Mouse (Mus musculus): ENCODE results near the gene Clns1a. TPM values are rescaled to one million over a fixed set of nuclear protein-coding genes. Genes with fewer than 3 reads are reported as not detected.

The Clns1a gene
- 10 to 100 TPM; 91.0 to 94.3 TPM for total RNA-seq (2021)
- long read RNA-seq, experiment 1, transcript Clns1a-203 (1 exons, 3,002 nt), result minor isoform, 22 of 77 reads
- long read RNA-seq, experiment 1, transcript Clns1a-201 (7 exons, 1,504 nt), result major isoform, 52 of 77 reads
- long read RNA-seq, experiment 1, partial matches to known transcripts, result 1 of 77 reads
- long read RNA-seq, experiment 1, other reads (novel, unspliced or antisense), result 2 of 77 reads
- long read RNA-seq, experiment 2, transcript Clns1a-203 (1 exons, 3,002 nt), result minor isoform, 27 of 118 reads
- long read RNA-seq, experiment 2, transcript Clns1a-201 (7 exons, 1,504 nt), result major isoform, 85 of 118 reads
- long read RNA-seq, experiment 2, partial matches to known transcripts, result 2 of 118 reads
- long read RNA-seq, experiment 2, other reads (novel, unspliced or antisense), result 4 of 118 reads

DNA sequence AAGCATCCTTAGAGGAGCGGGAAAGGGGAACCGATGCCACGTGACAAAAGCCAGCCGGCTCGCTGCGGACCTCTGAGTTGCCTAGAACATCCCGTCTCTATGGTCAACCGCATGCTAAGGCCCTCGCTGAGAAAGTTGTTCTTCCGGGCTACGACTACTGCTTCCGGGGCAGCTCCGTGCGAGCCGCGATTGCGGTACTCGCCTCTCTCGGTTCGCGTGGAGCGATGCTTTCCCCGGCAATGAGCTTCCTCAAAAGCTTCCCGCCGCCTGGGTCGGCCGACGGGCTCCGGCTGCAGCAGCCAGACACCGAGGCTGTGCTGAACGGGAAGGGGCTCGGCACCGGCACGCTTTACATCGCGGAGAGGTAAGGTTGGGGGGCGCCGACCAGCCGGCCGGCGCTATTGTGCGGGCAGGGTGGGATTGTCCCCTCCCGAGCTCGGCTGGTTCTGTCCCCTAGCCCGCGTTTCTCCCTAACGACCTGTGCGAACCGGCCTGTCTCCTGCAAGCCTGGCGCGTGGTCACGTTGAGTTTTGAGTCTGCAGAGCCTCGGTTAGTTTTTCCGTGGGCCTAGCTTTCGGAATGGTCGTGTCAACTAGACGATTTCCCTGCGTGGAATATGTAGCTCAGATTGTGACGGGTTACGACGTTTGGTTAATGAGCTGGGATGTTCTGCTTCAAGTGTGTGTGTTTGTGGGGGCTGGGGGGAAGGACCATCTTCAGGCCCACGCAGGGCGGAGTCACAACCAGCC lies at the start of gene Clns1a:
Gene Clns1a, plus strand, starts transcription at position 129 of the 749 bp plus-strand sequence.
- Histone ChIP-seq H3K4me3 (peak within 1 kb of the TSS; percentile 100), H3K27ac (peak within 1 kb of the TSS; percentile 91)
- DNase-seq (ENCODE audit: low spot score in 2 of 2), result peak; percentile 93
- TF ChIP-seq CTCF (conservative IDR thresholded peaks at IDR 0.05), result no peak

DNA sequence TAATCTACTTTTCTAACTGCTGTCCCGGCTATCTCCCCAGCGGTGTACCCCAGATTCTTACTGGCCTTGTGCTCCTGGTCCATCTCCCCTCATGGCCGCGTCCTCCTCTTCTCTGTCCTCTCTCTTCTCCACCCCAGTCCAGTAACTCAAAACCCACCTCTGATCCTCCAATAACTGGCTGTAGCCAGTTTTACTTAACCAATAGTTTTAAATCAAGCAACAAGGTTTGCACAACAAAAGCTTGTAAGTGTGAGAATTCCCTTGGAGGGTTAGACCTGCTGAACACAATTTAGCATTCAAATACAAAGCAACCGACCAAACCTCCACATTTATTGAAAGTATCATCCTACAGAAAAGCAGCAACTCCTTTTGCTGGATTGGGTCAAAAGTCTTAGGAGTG lies 48.8 kb upstream of the Clns1a start:
- Histone ChIP-seq H3K4me3 (no peak overlapping the region), H3K27ac (no peak overlapping the region)
- no peak for DNase-seq (ENCODE audit: low spot score in 2 of 2)
- TF ChIP-seq CTCF (conservative IDR thresholded peaks at IDR 0.05), result no peak

DNA sequence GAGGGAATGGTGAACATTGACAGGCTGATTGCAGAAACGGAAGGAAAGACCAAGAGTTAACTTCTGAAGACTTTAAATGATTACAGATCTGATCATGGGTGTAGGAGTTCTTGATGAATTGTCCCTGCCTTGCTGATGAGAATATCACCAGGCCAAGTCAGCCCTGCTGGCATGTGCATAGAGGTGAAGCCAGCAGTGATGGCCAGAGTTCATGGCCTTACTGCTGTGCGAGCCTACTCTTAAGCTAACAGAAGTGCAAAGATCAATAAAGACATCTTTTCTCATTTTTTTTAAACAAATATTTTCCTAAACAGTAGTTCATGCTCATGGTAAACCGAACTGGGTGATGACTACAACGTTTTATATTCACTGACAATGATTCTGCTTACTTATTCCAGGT lies 45.7 kb upstream of the Clns1a start:
- Histone ChIP-seq H3K27ac (no peak overlapping the region), H3K4me3 (no peak overlapping the region)
- DNase-seq (ENCODE audit: low spot score in 2 of 2), result no peak
- no peak for TF ChIP-seq CTCF (conservative IDR thresholded peaks at IDR 0.05)

DNA sequence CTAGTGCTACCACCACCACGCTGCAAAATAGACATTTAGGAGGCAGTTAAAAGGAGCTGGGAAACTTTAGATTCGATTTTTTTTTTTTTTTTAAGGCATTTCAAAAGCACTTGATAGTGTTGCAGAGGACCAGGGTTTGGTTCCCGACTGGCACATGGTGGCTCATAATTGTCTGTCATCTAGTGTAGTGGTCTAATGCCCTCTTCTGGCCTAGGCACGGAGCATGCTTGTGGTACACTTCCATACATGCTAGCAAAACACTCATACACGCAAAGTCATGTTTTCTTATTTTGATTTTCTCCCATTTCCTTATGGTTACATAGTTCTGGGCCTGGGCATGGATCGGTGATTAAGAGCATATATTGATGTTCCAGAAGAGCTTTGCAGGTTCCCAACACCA lies 40.3 kb upstream of the Clns1a start:
- H3K4me3 ChIP-seq, result no peak overlapping the region
- no peak overlapping the region for H3K27ac ChIP-seq
- DNase-seq (ENCODE audit: low spot score in 2 of 2), result no peak
- TF ChIP-seq CTCF (conservative IDR thresholded peaks at IDR 0.05), result peak; percentile 31; the same call in 1 of the 2 replicates

DNA sequence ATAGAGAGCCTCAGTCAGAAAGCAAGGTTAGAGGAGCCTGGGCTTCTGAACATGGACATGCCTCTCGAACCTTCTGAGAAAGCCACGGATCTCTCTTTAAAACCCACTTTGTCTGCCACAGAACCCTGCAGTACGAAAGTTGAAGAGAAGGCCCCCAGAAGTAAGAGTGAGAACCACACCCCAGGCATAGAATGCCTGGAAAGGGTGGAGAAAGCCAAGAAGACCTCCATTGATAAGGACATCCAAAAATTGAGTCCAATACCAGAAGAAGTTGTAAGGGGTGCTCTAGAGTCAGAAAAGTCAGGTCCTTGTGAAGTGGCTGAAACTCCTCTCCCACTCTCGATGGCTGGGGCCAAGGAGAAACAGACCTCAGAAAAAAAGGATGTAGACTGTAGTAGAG lies 34.8 kb upstream of the Clns1a start:
- Histone ChIP-seq H3K27ac (no peak overlapping the region), H3K4me3 (no peak overlapping the region)
- no peak for TF ChIP-seq CTCF (conservative IDR thresholded peaks at IDR 0.05)
- no peak for DNase-seq (ENCODE audit: low spot score in 2 of 2)

DNA sequence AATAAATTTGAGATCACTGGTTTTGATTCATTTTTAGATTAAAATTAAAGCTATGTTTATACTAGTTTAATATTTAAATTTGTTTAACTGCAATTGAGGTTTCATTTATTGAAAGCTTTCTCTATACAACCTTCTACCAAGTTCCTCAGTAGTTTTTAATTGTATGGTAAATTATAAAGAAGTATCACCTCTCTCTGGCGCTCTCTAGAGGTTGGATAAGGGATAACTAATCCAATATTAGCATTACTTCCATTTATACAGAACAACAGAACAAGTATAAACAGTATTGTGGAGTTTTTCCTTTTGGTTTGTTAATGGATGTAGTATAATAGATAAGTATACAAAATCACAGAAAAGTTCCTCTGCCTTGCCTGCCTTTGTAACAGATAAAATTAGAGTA lies 17.2 kb upstream of the Clns1a start:
- H3K27ac ChIP-seq, result no peak overlapping the region
- peak; percentile 90 for TF ChIP-seq CTCF (conservative IDR thresholded peaks at IDR 0.05)
- H3K4me3 ChIP-seq, result no peak overlapping the region
- DNase-seq (ENCODE audit: low spot score in 2 of 2), result no peak

DNA sequence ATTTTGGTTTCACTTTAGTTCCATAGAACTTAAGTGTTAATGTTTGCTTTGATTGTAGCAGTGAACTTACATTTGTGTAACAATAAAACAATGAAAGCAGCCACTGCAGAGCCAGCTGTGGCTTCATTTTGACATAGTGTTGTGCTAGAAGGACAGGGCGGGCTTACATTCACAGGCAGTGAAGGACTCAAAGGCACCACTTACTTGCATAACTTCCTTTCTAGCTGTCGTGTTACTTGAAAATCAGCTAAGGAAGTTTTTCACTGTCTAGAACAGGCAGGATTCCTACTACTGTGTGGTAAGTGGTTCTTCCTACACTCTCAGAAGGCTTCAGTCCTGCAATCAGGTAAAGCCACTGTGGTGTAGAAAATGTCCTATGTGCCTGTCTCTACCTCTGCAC lies 8.6 kb upstream of the Clns1a start:
- no peak overlapping the region for H3K27ac ChIP-seq
- TF ChIP-seq CTCF (conservative IDR thresholded peaks at IDR 0.05), result no peak
- H3K4me3 ChIP-seq, result no peak overlapping the region
- DNase-seq (ENCODE audit: low spot score in 2 of 2), result no peak

DNA sequence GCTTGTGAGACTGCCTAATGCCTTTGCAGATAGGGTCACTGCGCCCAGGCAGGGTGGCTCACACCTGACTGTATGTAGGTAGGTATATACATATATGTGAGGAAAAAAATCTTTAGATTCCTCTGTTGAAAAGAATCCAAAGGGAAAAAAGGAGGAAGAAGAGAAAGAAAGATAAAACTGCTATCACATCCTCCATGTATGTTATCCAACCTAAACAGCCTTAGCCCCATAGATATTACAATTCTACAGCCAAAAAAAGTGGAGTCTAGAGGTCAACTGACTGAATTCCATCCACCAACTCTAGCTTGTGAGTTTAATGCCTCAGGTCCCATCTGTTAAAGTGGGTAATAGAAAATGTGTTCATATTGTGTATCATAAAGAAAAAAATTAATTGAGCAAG lies 993 bp upstream of the Clns1a start:
- peak overlapping the region; percentile 100; the same call in 1 of the 2 replicates for H3K4me3 ChIP-seq
- no peak for TF ChIP-seq CTCF (conservative IDR thresholded peaks at IDR 0.05)
- DNase-seq (ENCODE audit: low spot score in 2 of 2), result no peak
- peak overlapping the region; percentile 91 for H3K27ac ChIP-seq

DNA sequence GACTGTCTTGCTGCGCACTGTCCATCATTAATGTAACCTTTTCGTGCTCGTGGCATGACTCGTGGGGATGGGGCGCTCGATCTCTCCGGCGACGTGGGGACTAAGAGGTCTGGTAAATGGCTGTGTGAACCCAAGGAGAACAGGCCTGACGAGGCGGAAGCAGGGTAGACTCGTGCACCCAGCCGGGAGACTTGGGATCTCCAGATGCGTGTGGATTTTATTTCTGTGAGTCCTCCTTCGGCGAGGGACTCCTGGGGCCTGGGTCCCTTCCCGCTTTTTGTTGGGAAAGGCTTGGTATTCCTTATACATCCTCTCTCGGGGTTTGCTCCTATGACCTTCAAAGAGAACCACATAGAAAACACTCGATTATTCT lies 315 bp upstream of the Clns1a start:
- H3K27ac ChIP-seq, result peak overlapping the region; percentile 91
- H3K4me3 ChIP-seq, result peak overlapping the region; percentile 100
- TF ChIP-seq CTCF (conservative IDR thresholded peaks at IDR 0.05), result no peak
- no peak for DNase-seq (ENCODE audit: low spot score in 2 of 2)

DNA sequence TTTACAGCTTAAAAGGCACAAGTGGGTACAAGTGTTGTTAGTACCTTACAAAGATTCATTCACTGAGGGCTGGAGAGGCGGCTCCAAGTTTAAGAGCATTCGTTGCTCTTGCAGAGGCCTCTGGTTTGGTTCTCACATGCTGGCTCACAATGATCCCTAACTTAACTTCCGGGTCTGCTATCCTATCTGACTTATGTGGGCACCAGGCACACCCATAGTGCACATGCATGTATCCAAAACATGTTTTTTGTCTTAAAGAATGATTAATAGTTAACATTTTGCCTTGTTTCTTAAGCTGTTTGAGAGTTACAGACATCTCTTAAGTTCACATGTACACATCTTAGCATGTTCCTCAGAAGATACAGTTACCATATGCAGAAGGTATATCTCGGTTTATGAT lies 3.7 kb downstream of the Clns1a start:
- no peak for TF ChIP-seq CTCF (conservative IDR thresholded peaks at IDR 0.05)
- H3K27ac ChIP-seq, result no peak overlapping the region
- no peak for DNase-seq (ENCODE audit: low spot score in 2 of 2)
- no peak overlapping the region for H3K4me3 ChIP-seq

DNA sequence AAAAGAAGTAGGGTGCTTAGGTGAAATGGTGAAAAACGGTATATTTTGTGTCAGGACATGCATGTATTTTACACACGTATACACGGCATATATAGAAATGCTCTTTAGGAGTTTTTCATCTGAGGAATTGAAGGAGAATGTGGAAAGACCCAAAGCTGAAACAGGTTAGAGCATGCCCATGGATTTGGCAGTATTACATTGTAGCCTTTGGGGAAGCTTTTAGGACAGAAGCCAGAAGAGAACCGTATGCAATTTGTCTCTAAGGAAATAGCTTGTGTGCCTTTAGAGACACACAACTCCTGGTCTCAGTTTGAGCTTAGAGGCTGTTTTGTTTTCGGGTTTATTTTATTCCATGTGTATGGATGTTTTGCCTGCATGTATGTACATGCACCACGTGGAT lies 4.7 kb downstream of the Clns1a start:
- TF ChIP-seq CTCF (conservative IDR thresholded peaks at IDR 0.05), result no peak
- H3K27ac ChIP-seq, result no peak overlapping the region
- no peak overlapping the region for H3K4me3 ChIP-seq
- DNase-seq (ENCODE audit: low spot score in 2 of 2), result no peak

DNA sequence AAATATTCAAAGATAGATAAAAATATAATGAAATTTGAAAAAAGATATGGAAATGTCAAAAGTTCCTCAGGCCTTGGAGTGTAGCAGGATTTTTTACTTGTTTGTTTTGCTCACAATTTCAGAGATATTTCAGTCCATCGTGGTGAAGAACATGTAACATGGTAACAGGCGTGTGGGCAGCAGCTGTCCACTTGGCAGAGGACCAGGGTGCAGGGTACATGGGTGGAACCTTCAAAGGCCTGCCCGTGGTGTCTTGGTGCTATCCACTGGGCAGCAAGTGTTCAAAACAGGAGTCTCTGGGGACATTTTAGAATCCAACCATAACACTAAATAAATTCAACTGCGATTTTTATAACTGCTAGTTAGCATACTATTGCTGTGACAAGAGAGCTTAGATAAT lies 10.7 kb downstream of the Clns1a start:
- Histone ChIP-seq H3K4me3 (no peak overlapping the region), H3K27ac (peak overlapping the region; percentile 85)
- TF ChIP-seq CTCF (conservative IDR thresholded peaks at IDR 0.05), result no peak
- DNase-seq (ENCODE audit: low spot score in 2 of 2), result no peak

DNA sequence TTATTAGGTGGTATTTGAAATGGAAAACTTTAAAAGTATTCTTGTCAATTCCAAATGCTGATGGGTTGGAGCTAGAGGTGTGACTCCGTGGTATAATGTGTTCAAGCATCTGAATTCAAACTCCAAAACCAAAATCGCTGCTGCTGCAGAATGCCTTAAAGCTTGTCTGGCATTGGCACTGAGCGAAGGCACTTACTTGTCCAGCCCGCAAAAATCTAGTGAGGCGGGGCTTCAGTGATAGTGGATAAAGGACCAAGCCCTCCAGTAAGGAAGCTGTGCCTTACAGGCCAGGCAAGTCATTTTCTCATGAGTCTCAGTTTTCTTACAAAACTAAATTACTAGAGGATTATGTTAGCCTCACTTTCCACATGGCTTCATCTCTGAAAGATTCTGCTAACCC lies 11.4 kb downstream of the Clns1a start:
- Histone ChIP-seq H3K27ac (peak overlapping the region; percentile 85), H3K4me3 (no peak overlapping the region)
- no peak for DNase-seq (ENCODE audit: low spot score in 2 of 2)
- TF ChIP-seq CTCF (conservative IDR thresholded peaks at IDR 0.05), result no peak

DNA sequence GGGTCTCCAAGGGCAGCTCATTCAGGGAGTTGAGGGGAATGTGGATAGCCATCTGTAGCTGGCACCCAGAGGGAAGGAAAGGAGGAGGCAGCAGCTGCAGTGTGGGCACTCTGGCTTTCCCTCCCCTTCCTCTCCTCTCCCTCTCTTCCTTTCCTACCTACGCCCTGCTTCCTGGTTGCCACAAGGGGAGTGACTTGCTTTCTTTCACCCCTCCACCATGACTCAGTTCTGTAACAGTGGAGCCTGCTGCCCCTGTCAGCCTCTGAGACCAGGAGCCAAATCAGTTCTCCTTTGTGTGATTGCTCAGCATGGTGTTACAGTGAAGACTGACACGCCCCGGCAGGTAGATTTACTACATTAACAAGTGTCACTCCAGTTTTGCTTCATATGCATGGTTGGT lies 12.8 kb downstream of the Clns1a start:
- H3K27ac ChIP-seq, result peak overlapping the region; percentile 85
- DNase-seq (ENCODE audit: low spot score in 2 of 2), result peak in 1 of 2 experiments; percentile 39
- peak; percentile 14; the same call in 1 of the 2 replicates for TF ChIP-seq CTCF (conservative IDR thresholded peaks at IDR 0.05)
- H3K4me3 ChIP-seq, result peak overlapping the region; percentile 1; the same call in 1 of the 2 replicates
